Mouse (Mus musculus): Measurements from ENCODE around the gene Troap.

Gene Troap

DNA sequence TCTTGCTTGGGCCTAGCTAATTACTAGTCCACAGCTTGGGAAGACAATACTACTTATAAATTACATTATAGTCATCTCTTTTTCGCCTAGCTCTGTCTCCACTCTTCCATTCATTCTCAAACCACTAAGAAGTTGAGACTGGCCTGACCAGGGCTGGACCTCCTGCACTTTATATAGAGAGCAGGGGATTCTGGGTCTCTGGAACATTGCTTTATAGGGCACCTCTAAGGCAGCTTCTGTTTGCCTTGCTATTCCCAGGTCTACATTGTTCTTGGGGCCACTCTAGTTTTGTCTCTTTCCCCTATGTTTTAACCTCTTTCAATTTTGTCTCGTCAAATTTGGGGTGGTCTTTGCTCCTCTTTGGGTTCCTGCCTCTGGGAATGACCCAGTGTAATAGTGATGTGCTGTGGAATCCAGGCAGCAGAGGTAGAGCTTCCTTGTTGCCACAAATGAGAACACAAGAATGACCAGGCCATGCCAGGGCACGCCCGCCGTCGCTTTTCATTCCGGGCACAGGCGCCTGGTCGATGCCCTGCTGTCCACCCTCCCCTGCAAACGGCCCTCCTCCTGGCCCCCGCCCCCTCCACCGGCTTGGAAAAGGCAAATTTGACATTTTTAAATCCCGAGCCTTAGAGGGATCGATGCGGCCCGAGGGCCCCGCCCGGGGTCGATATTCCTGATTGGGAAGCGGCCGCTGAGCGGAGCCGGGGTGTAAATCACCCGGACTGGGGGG lies 21.9 kb downstream of the Troap start:
- H3K36me3 ChIP-seq (ENCODE audit: insufficient read depth, low read length), result 0 out of 2 replicates have a peak, but pooled peaks cover 2% of the 10 kb centered on the region
- H3K4me3 ChIP-seq (replicated peaks; ENCODE audit: low read length), result peak overlapping the region; percentile 57
- peaks cover 74% of the 10 kb centered on the region for H3K27me3 ChIP-seq (ENCODE audit: insufficient read depth, low read length)
- H3K4me1 ChIP-seq (replicated peaks; ENCODE audit: low read depth, low read length), result peaks cover 82% of the 10 kb centered on the region
- 0 out of 2 replicates have a peak, but pooled peaks cover 3% of the 10 kb centered on the region for H3K9me3 ChIP-seq (ENCODE audit: low read length)
- TF ChIP-seq POU5F1 (IDR thresholded peaks at IDR 0.05; ENCODE audit: borderline replicate concordance, low read length) (no peak), NANOG (IDR thresholded peaks at IDR 0.05; ENCODE audit: borderline replicate concordance, low read length) (no peak), CTCF (conservative IDR thresholded peaks at IDR 0.05; ENCODE audit: low read length) (no peak)

DNA sequence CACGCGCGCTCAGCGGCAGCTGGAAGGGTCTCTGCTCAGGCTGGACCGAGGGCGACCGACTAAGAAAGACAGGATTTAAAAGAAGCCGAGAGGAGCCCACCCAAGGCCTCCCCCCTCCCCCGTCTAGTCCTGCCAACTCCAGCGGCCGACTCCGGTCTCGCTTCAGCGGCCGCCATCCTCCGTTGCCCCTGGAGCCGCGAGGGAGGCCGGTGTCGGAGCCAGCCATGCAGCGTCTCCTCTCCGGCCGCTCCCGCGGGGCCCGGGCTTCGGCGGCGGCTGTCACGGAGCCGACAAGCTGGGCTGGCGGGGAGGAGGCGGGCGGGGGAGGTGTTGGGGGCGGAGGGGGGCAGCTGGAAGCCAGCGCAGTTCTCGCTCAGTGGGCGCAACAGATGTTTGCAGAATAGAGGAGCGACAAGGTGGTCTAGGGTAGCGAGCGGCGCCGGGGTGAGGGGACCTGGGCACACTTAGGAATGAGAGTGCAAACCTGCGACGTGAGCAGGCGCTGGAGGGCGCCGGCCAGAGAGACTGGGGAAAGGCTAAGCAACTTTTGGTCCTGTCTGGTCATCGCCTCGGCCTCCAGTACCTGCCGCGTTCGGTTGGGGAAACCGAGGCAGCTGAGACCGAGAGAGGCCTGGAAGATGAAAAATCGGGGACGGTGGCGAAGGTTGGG lies 22.6 kb downstream of the Troap start:
- Histone ChIP-seq H3K27me3 (ENCODE audit: insufficient read depth, low read length) (peaks cover 72% of the 10 kb centered on the region), H3K36me3 (ENCODE audit: insufficient read depth, low read length) (0 out of 2 replicates have a peak, but pooled peaks cover 4% of the 10 kb centered on the region), H3K9me3 (ENCODE audit: low read length) (no peaks in the 10 kb centered on the region), H3K4me1 (replicated peaks; ENCODE audit: low read depth, low read length) (peaks cover 83% of the 10 kb centered on the region), H3K4me3 (replicated peaks; ENCODE audit: low read length) (peak overlapping the region; percentile 57)
- TF ChIP-seq NANOG (IDR thresholded peaks at IDR 0.05; ENCODE audit: borderline replicate concordance, low read length) (no peak), CTCF (conservative IDR thresholded peaks at IDR 0.05; ENCODE audit: low read length) (no peak), POU5F1 (IDR thresholded peaks at IDR 0.05; ENCODE audit: borderline replicate concordance, low read length) (no peak)

DNA sequence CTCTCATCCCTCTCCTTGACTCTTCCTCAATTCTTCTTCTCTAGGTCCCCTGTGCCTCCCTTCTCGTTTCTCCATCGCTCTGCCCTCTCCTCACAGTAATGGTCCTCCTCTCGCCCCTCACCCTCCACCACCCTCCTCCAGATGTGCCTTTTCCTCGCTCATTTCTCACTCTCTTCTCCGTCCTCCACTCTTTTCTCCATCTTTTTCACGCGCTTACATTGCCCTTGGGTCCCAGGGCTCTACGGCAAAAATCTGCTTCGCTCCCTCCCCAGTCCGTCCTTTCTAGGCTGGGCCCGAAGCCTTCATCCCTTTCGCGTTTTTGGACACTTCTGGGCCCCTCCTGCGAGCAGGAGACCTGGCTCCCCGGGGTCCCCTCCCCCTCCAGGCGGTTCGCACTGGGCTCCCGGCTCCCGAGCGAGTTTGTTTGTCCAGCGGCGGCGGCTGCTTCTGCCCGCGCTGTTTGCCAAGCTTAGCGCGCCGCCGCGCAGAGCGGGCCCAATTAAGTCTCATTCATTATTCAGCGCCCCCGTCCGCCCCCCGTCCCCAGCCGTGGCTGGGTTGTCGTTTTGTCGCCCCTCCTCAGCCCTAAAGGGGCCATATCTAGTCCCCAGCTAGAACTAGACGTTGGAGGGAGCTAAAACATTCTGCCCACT lies 23.6 kb downstream of the Troap start:
- H3K9me3 ChIP-seq (ENCODE audit: low read length), result no peaks in the 10 kb centered on the region
- no peak for TF ChIP-seq POU5F1 (IDR thresholded peaks at IDR 0.05; ENCODE audit: borderline replicate concordance, low read length)
- TF ChIP-seq CTCF (conservative IDR thresholded peaks at IDR 0.05; ENCODE audit: low read length), result no peak
- no peak for TF ChIP-seq NANOG (IDR thresholded peaks at IDR 0.05; ENCODE audit: borderline replicate concordance, low read length)
- peaks cover 62% of the 10 kb centered on the region for H3K27me3 ChIP-seq (ENCODE audit: insufficient read depth, low read length)
- H3K4me1 ChIP-seq (replicated peaks; ENCODE audit: low read depth, low read length), result peaks cover 73% of the 10 kb centered on the region
- 0 out of 2 replicates have a peak, but pooled peaks cover 4% of the 10 kb centered on the region for H3K36me3 ChIP-seq (ENCODE audit: insufficient read depth, low read length)
- peak overlapping the region; percentile 71 for H3K4me3 ChIP-seq (replicated peaks; ENCODE audit: low read length)

DNA sequence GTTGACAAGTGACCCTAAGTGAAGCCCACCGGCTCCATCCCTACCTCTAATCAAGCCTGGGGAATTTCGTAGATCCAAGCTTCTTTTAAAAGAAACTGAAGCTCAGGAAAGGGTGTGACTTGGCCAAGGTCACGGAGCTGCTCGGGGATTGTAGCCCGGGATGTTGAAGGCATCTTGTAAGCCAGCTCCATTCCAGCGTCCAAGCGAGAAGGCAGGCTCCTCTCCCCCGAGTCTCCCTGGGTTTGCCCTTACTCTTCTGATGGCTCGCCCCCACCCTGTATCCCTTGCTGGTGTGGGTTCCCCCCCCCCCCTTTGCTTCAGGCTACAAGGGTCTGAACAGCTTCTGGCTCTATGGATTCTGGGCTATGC lies 24.1 kb downstream of the Troap start:
- TF ChIP-seq POU5F1 (IDR thresholded peaks at IDR 0.05; ENCODE audit: borderline replicate concordance, low read length) (no peak), NANOG (IDR thresholded peaks at IDR 0.05; ENCODE audit: borderline replicate concordance, low read length) (no peak), CTCF (conservative IDR thresholded peaks at IDR 0.05; ENCODE audit: low read length) (no peak)
- H3K27me3 ChIP-seq (ENCODE audit: insufficient read depth, low read length), result peaks cover 57% of the 10 kb centered on the region
- 0 out of 2 replicates have a peak, but pooled peaks cover 4% of the 10 kb centered on the region for H3K36me3 ChIP-seq (ENCODE audit: insufficient read depth, low read length)
- H3K9me3 ChIP-seq (ENCODE audit: low read length), result no peaks in the 10 kb centered on the region
- H3K4me3 ChIP-seq (replicated peaks; ENCODE audit: low read length), result peak overlapping the region; percentile 71
- peaks cover 68% of the 10 kb centered on the region for H3K4me1 ChIP-seq (replicated peaks; ENCODE audit: low read depth, low read length)

DNA sequence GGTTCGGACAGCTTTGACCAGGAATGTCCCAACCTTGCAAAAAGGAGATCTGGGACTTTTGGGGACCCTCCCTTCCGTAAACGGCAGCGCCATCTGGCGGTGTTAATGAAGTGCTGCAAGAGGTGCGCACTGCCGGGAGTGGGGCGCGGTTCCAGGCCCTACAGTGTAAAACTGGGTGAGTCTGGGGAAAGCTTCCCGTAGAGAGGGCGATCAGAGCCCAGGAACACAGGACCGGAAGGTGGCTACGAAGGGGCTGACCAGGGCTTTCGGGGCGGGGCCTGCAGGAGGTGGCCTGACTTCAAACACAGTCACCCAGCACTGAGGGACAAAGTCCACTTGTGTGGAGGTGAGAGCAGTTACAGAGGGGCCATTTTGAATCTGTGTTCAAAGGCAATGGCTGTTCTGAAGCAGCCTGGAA lies 24.8 kb downstream of the Troap start:
- peaks cover 52% of the 10 kb centered on the region for H3K27me3 ChIP-seq (ENCODE audit: insufficient read depth, low read length)
- 0 out of 2 replicates have a peak, but pooled peaks cover 4% of the 10 kb centered on the region for H3K36me3 ChIP-seq (ENCODE audit: insufficient read depth, low read length)
- H3K4me1 ChIP-seq (replicated peaks; ENCODE audit: low read depth, low read length), result peaks cover 68% of the 10 kb centered on the region
- peak overlapping the region; percentile 71 for H3K4me3 ChIP-seq (replicated peaks; ENCODE audit: low read length)
- TF ChIP-seq NANOG (IDR thresholded peaks at IDR 0.05; ENCODE audit: borderline replicate concordance, low read length) (no peak), CTCF (conservative IDR thresholded peaks at IDR 0.05; ENCODE audit: low read length) (peak; percentile 82), POU5F1 (IDR thresholded peaks at IDR 0.05; ENCODE audit: borderline replicate concordance, low read length) (no peak)
- no peaks in the 10 kb centered on the region for H3K9me3 ChIP-seq (ENCODE audit: low read length)

DNA sequence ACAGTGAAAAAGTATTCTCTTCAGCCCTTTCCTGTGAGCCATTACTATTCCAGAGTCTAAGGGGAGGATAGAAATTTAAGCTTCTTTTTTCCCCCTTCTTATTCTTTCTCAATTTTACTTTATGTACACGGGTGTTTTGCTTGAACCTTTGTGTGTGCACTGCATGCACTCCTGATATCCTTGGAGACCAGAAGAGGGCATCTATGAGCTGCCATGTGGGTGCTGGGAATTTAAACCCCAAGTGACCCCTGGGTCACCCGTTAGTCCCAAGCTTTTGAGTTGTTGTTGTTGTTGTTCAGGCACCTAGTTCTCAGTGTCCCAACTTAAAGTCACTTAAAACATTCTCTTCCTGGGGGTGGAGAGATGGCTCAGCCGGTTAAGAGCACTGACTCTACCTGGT lies 25.6 kb downstream of the Troap start:
- TF ChIP-seq NANOG (IDR thresholded peaks at IDR 0.05; ENCODE audit: borderline replicate concordance, low read length), result no peak
- TF ChIP-seq POU5F1 (IDR thresholded peaks at IDR 0.05; ENCODE audit: borderline replicate concordance, low read length), result no peak
- no peak for TF ChIP-seq CTCF (conservative IDR thresholded peaks at IDR 0.05; ENCODE audit: low read length)
- no peaks in the 10 kb centered on the region for H3K9me3 ChIP-seq (ENCODE audit: low read length)
- 0 out of 2 replicates have a peak, but pooled peaks cover 4% of the 10 kb centered on the region for H3K36me3 ChIP-seq (ENCODE audit: insufficient read depth, low read length)
- peaks cover 45% of the 10 kb centered on the region for H3K27me3 ChIP-seq (ENCODE audit: insufficient read depth, low read length)
- H3K4me3 ChIP-seq (replicated peaks; ENCODE audit: low read length), result peak overlapping the region; percentile 71; the same call in 1 of the 2 replicates
- peaks cover 61% of the 10 kb centered on the region for H3K4me1 ChIP-seq (replicated peaks; ENCODE audit: low read depth, low read length)

DNA sequence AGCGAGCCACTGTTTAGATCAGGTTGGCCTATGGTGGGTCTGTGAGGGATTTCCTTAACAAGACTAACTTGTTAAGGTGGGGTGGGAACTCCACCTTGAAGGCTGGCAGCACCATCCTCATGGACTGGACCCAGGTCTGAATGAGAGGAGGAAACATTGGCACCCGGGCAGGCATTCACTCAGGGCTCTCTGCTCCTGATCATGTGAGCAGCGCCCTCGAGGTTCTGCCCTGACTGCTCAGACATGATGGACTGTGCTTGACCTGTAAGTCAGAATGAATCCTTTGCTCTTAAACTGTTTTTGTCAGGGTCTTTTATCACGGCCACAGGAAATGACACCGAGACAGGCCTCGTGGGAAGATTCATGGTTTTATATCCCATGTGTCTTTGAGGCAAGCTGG lies 30.9 kb downstream of the Troap start:
- Histone ChIP-seq H3K9me3 (ENCODE audit: low read length) (peaks cover 17% of the 10 kb centered on the region), H3K4me3 (replicated peaks; ENCODE audit: low read length) (no peak overlapping the region), H3K36me3 (ENCODE audit: insufficient read depth, low read length) (peaks cover 8% of the 10 kb centered on the region; the same call in 1 of the 2 replicates), H3K4me1 (replicated peaks; ENCODE audit: low read depth, low read length) (peaks cover 25% of the 10 kb centered on the region), H3K27me3 (ENCODE audit: insufficient read depth, low read length) (peaks cover 5% of the 10 kb centered on the region; the same call in 1 of the 2 replicates)
- TF ChIP-seq POU5F1 (IDR thresholded peaks at IDR 0.05; ENCODE audit: borderline replicate concordance, low read length) (no peak), CTCF (conservative IDR thresholded peaks at IDR 0.05; ENCODE audit: low read length) (no peak), NANOG (IDR thresholded peaks at IDR 0.05; ENCODE audit: borderline replicate concordance, low read length) (no peak)

DNA sequence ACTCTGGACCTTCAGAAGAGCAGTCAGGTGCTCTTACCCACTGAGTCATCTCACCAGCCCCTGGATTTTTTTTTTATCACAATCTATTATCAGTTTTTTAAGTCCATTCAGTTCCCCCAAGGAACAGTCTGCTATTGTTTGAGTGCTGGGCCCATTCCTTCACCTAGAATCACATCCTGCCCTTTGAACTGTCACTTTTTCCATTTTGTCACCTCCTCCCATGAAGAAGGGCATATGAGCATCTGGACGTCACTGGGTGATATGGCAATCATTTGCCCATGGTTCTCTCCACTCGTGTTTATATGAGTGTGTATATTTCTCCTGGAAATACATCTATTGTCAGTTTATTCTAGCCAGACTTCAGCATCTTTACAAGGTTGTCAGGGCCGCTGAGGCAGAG lies 33.5 kb downstream of the Troap start:
- Histone ChIP-seq H3K36me3 (ENCODE audit: insufficient read depth, low read length) (peaks cover 5% of the 10 kb centered on the region; the same call in 1 of the 2 replicates), H3K27me3 (ENCODE audit: insufficient read depth, low read length) (no peaks in the 10 kb centered on the region), H3K4me1 (replicated peaks; ENCODE audit: low read depth, low read length) (peaks cover 27% of the 10 kb centered on the region), H3K9me3 (ENCODE audit: low read length) (peaks cover 17% of the 10 kb centered on the region), H3K4me3 (replicated peaks; ENCODE audit: low read length) (no peak overlapping the region)
- no peak for TF ChIP-seq NANOG (IDR thresholded peaks at IDR 0.05; ENCODE audit: borderline replicate concordance, low read length)

All from E14TG2a.4 (cell line).